Mouse (Mus musculus) testis, postnatal 14 days (tissue): Measurements from ENCODE around the gene Kctd11.

ENCODE experiments used
- DNase-seq: peaks from one replicate; pipeline ENCODE4 v3.0.0; 2021; ENCODE audit warnings: low spot score

Kctd11 gene

DNA sequence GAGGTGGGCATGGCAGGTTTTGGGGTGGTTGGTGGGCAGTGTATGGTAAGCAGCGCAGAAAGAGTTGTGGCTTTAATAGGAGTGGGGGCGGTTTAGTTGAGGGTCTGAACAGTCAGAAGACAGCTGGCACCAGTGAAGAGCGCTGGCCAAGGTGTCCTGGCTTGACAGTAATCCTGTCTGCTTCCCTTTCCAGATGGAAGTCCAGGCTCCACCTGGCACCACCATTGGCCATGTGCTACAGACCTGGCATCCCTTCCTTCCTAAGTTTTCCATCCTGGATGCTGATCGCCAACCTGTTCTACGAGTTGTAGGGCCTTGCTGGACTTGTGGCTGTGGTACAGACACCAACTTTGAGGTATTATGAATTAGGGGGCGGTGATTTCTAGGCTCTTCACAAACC is 33.2 kb downstream of the Kctd11 start:
- DNase-seq = no peak

GRCm38 (mm10) chr11:69846738-69847688 is 34.2 kb downstream of the Kctd11 start:
- no peak for DNase-seq

- DNase-seq = peak; percentile 89
These were observed 35.0 kb downstream of the Kctd11 start, which contains the start of gene Plscr3 for GRCm38 (mm10) chr11:69846198-69846680. Gene Plscr3 (plus strand): TSS chr11:69846376.

GRCm38 (mm10) chr11:69838714-69839104 is 42.5 kb downstream of the Kctd11 start:
- DNase-seq = no peak

DNA sequence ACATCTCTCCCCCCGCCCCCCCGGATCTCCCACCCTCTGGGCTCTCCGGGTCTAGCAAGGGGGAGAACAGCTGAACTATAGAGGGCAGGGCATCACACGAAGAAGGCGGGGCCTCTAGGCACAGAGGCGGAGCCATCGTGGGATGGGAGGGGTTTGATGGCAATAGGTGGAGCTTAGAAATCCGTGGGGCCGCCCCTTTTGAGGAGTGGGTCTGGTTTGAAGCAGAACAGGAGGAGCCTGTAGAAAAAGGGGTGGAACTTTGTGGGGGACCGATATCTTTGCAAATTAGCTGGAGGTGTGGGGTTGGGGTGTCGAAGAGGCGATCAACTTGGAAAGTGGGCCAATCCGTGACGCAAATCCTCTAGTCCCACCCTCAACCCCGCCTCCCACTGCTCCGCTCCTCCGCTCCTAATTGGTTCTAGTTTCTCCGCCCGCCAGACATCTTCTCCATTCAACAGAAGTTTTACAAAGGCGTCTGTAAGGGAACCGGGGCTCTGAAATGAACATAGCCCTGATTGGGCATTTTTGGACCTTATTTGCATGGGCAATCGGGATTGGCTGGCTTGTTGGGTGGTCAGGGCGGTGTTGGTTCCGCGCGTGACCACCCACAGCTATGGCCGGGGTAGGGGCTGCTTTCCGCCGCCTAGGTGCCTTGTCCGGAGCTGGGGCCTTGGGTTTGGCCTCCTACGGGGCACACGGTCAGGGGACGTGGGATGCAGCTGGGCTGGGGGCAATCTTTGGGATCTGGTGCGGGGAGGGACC is 43.1 kb downstream of the Kctd11 start, which contains the start of gene Tmem256:
Tmem256 (plus strand) TSS at position 563 of the 762 bp plus-strand sequence.
- peak; percentile 94 for DNase-seq

DNA sequence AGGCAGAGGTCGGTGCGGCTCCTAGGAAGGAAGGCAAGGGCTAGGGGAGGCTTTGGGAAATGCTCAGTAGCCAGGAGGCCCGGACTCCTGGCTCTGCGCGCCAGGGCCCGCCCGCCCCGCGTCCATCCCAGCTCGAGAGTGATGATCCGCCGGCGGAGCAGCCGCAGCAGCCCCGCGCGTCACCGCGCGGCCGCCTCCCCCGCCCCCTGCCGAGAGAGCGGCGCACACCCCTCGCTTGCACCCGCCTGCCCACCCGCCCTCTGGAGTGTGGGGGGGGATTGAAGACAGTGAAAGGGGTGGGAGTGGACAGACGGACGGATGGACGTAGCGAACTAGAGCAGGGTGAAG is 43.6 kb downstream of the Kctd11 start, which contains the start of gene Nlgn2:
Nlgn2 (minus strand) TSS at position 181 of the 348 bp plus-strand sequence.
- DNase-seq = no peak

GRCm38 (mm10) chr11:69836703-69837576 is 44.3 kb downstream of the Kctd11 start:
- peak; percentile 41 for DNase-seq

GRCm38 (mm10) chr11:69835966-69836335 is 45.3 kb downstream of the Kctd11 start:
- DNase-seq = no peak

GRCm38 (mm10) chr11:69835326-69835965 is 45.8 kb downstream of the Kctd11 start:
- no peak for DNase-seq

- peak; percentile 65 for DNase-seq
These were observed 47.1 kb downstream of the Kctd11 start for GRCm38 (mm10) chr11:69834001-69834549.

DNA sequence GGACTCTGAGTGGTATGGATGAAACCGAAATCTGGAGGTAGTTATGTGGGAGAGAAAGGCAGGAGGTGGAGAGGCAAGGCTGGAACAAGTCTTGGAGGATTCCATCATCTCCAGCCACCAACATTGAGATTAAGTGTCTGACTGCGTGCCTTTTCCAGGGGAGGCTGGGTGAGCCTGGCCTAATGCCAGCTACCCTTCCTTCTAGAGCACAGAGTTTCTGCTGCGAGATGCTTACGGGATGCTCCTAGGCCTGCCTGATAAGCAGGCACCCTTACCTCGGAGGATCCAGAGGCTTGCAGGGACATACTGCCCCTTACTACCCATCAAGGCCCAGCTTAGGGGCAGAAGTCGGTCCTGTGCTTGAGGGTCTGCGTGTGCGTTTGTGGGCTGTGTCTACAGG is 47.7 kb downstream of the Kctd11 start:
- no peak for DNase-seq

DNA sequence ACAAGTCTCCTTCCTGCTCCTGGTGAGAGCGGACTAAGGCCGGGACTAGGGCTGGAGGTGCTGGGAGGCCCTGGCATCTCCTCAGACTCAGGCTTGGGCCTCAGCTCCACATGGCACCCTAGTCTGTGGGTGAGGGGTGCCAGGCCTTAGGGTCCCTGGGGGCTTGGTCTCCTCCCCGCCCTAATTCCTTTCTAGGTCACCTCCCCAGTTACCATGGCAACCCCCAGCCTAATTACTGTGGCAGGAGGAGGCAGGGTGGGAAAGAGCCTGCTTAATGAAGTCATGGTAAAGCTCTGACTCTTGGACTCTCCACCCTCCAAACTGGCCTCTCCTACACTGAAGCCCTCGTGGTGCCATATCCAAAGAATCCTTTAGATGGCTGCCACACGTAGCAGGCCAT is 52.4 kb downstream of the Kctd11 start:
- no peak for DNase-seq
